Mouse (Mus musculus) skeletal muscle tissue, postnatal 0 days (tissue): Measurements from ENCODE around the gene Gm21721. TPM values are rescaled to one million over a fixed set of nuclear protein-coding genes. Genes with fewer than 3 reads are reported as not detected.

ENCODE experiments used
- polyA plus RNA-seq: library from polyadenylated mRNA; unstranded; fragments of >200 nt; fragmentation: Nextera tagmentation; extraction: Ambion mirVana; gene quantifications from 2 replicates; pipeline ENCODE4 v1.2.1, GENCODE M21; 2015

The Gm21721 gene
- polyA plus RNA-seq, result not detected in 2 replicates

GRCm38 (mm10) chrY:9202090-9202489, at the start of gene Gm21721:
TSS of gene Gm21721 (minus strand) at chrY:9202190.

Other genes starting within 250 kb of the Gm21721 start
- not detected in 2 replicates for gene Gm21292, start 68.3 kb downstream of the Gm21721 start, polyA plus RNA-seq
- gene Gm21812, start 145.0 kb upstream of the Gm21721 start, polyA plus RNA-seq, result not detected in 2 replicates
- not detected in 2 replicates for gene Gm21874, start 214.0 kb upstream of the Gm21721 start, polyA plus RNA-seq